Mouse (Mus musculus) right cerebral cortex, postnatal 36 days (tissue): ENCODE results near the gene B430306N03Rik.
A peak's percentile ranks its signal among the peaks of the same experiment; 100 is the strongest.
"Not testable (repeated sequence)": the region's sequence is repeated elsewhere in the genome, so short reads cannot be mapped to it uniquely, and the experiment has no call there.

Experiments used
- DNase-seq, 2 experiments: peaks; one replicate each; pipeline ENCODE4 v3.0.0; 2022; ENCODE audit warnings: low spot score in 2 of 2, mixed read lengths in 1 of 2

B430306N03Rik gene

GRCm38 (mm10) chr17:48315905-48316579 is at the start of gene B430306N03Rik:
Gene B430306N03Rik (plus strand): TSS chr17:48316141.
- not testable (repeated sequence) for DNase-seq

- DNase-seq, result no peak
These were observed 49.2 kb upstream of the B430306N03Rik start for GRCm38 (mm10) chr17:48266610-48267304.

GRCm38 (mm10) chr17:48267591-48267990 is 48.4 kb upstream of the B430306N03Rik start:
- no peak for DNase-seq

- DNase-seq, result no peak
These were observed 47.7 kb upstream of the B430306N03Rik start for GRCm38 (mm10) chr17:48268276-48268675.

GRCm38 (mm10) chr17:48269833-48270232 is 46.1 kb upstream of the B430306N03Rik start:
- no peak for DNase-seq

- no peak for DNase-seq
These were observed 43.8 kb upstream of the B430306N03Rik start for GRCm38 (mm10) chr17:48272158-48272557.

GRCm38 (mm10) chr17:48272598-48272997 is 43.3 kb upstream of the B430306N03Rik start:
- DNase-seq, result no peak

GRCm38 (mm10) chr17:48274098-48274497 is 41.8 kb upstream of the B430306N03Rik start:
- DNase-seq, result no peak

- peak; percentile 58 to 67 for DNase-seq
These were observed 41.1 kb upstream of the B430306N03Rik start for GRCm38 (mm10) chr17:48274885-48275284.

GRCm38 (mm10) chr17:48275736-48276135 is 40.2 kb upstream of the B430306N03Rik start:
- no peak for DNase-seq

GRCm38 (mm10) chr17:48278381-48278780 is 37.6 kb upstream of the B430306N03Rik start:
- DNase-seq, result no peak

- DNase-seq, result no peak
These were observed 36.9 kb upstream of the B430306N03Rik start for GRCm38 (mm10) chr17:48279002-48279401.

- DNase-seq, result no peak
These were observed 34.8 kb upstream of the B430306N03Rik start for GRCm38 (mm10) chr17:48280943-48281738.

GRCm38 (mm10) chr17:48281739-48282085 is 34.2 kb upstream of the B430306N03Rik start:
- no peak for DNase-seq

GRCm38 (mm10) chr17:48286765-48287164 is 29.2 kb upstream of the B430306N03Rik start:
- DNase-seq, result no peak

GRCm38 (mm10) chr17:48287276-48287675 is 28.7 kb upstream of the B430306N03Rik start:
- no peak for DNase-seq

GRCm38 (mm10) chr17:48293500-48294194 is 22.3 kb upstream of the B430306N03Rik start:
- no peak for DNase-seq

GRCm38 (mm10) chr17:48299203-48299602 is 16.7 kb upstream of the B430306N03Rik start, which contains the start of gene Treml2:
Gene Treml2 (plus strand): TSS chr17:48299498.
- DNase-seq, result no peak

- no peak for DNase-seq
These were observed 16.2 kb upstream of the B430306N03Rik start for GRCm38 (mm10) chr17:48299756-48300155.

GRCm38 (mm10) chr17:48300199-48300598 is 15.7 kb upstream of the B430306N03Rik start:
- DNase-seq, result no peak

GRCm38 (mm10) chr17:48300861-48301260 is 15.1 kb upstream of the B430306N03Rik start:
- DNase-seq, result no peak

- no peak for DNase-seq
These were observed 14.1 kb upstream of the B430306N03Rik start for GRCm38 (mm10) chr17:48301792-48302191.
